Mouse (Mus musculus): ENCODE results near the gene Sdc3.

- no peak for TF ChIP-seq CTCF (IDR thresholded peaks at IDR 0.05; ENCODE audit: extremely low read depth, insufficient read length, insufficient replicate concordance, low read depth, low read length)
- TF ChIP-seq POLR2A (IDR thresholded peaks at IDR 0.05; ENCODE audit: low read depth, low read length): no peak
Observed at GRCm38 (mm10) chr4:130799118-130799517, 6.8 kb downstream of the Sdc3 start.
